ENCODE assay signal across 15 mouse cellular contexts in genomic region chr17:35803020-35803419, GRCm38 (mm10). TPM values are rescaled to one million over a fixed set of nuclear protein-coding genes. Genes with fewer than 3 reads are reported as not detected.
A peak's percentile ranks its signal among the peaks of the same experiment; 100 is the strongest.
DNase-seq lines count a peak whose midpoint lies in the region; ATAC-seq and TF ChIP-seq lines count a peak whose summit lies in the region.
"Had no signal": no experiment of that assay in that cellular context is flagged by ENCODE, and none has a peak within 500 bp of the region (broad histone marks: within the 10 kb centered on the region; RNA-seq: fewer than 3 reads in every experiment).

No protein-coding gene starts in this region.

- H3K9ac ChIP-seq in heart, adult 2 months (ENCODE audit: low read depth, low read length): no peak overlapping the region
- no peak overlapping the region for H3K9ac ChIP-seq in liver, adult 2 months (ENCODE audit: low read depth, low read length)
- no peak overlapping the region for H3K9ac ChIP-seq in liver, postnatal 0 days (replicated peaks)
- no peak overlapping the region for H3K9ac ChIP-seq in embryonic facial prominence, embryonic 15.5 days
- H3K9ac ChIP-seq: limb, embryonic 15.5 days had no signal

- DNase-seq in heart, adult 2 months: peak in 1 of 2 experiments; percentile 53
- no peak for DNase-seq in heart, postnatal 14 days
- peak; percentile 63 for DNase-seq in liver, adult 2 months (ENCODE audit: extremely low read depth, low read depth, low spot score)
- DNase-seq in liver, postnatal 0 days: no peak
- DNase-seq in cerebellum, adult 2 months: no peak
- DNase-seq: cerebellum, adult 9-11 months; gastrocnemius, postnatal 25 days; midbrain, embryonic 14.5 days; right cerebral cortex, postnatal 25 days had no signal

- peak; percentile 16; the same call in 1 of the 2 replicates for TF ChIP-seq POLR2A in heart, adult 2 months (IDR thresholded peaks at IDR 0.05; ENCODE audit: insufficient read depth, low read depth, low read length)
- TF ChIP-seq POLR2A in liver, adult 2 months (IDR thresholded peaks at IDR 0.05; ENCODE audit: extremely low read depth, insufficient read depth, low read length): no peak
- no peak for TF ChIP-seq POLR2A in small intestine, adult 2 months (IDR thresholded peaks at IDR 0.05; ENCODE audit: low read depth, low read length)
- TF ChIP-seq POLR2A in cerebellum, adult 2 months (IDR thresholded peaks at IDR 0.05; ENCODE audit: borderline replicate concordance, insufficient read depth, low read length): no peak

- H3K79me2 ChIP-seq in heart, adult 2 months (replicated peaks; ENCODE audit: control insufficient read depth, insufficient read depth, low read length): no peaks in the 10 kb centered on the region
- no peaks in the 10 kb centered on the region for H3K79me2 ChIP-seq in liver, adult 2 months (ENCODE audit: control insufficient read depth, insufficient read depth, low read length)

- no peaks in the 10 kb centered on the region for H3K9me3 ChIP-seq in liver, postnatal 0 days (ENCODE audit: low read length)
- H3K9me3 ChIP-seq in embryonic facial prominence, embryonic 15.5 days (replicated peaks): no peaks in the 10 kb centered on the region
- H3K9me3 ChIP-seq: limb, embryonic 15.5 days had no signal

- ATAC-seq in liver, postnatal 0 days: no peak
- peak; percentile 15; the same call in 1 of the 2 replicates for ATAC-seq in embryonic facial prominence, embryonic 15.5 days (ENCODE audit: insufficient number of reproducible peaks, low FRiP score, low TSS enrichment, low read depth)
- ATAC-seq: hindbrain, embryonic 16.5 days had no signal

- no peaks in the 10 kb centered on the region for H3K27me3 ChIP-seq in heart, adult 2 months (ENCODE audit: control insufficient read depth, insufficient read depth, low read length)
- H3K27me3 ChIP-seq in liver, adult 2 months (ENCODE audit: control insufficient read depth, insufficient read depth, low read length): no peaks in the 10 kb centered on the region
- H3K27me3 ChIP-seq in liver, postnatal 0 days (ENCODE audit: insufficient read depth, low read length): no peaks in the 10 kb centered on the region
- no peaks in the 10 kb centered on the region for H3K27me3 ChIP-seq in embryonic facial prominence, embryonic 15.5 days
- H3K27me3 ChIP-seq in small intestine, adult 2 months (ENCODE audit: control insufficient read depth, insufficient read depth, low read length): no peaks in the 10 kb centered on the region
- H3K27me3 ChIP-seq in cerebellum, adult 2 months (ENCODE audit: control insufficient read depth, insufficient read depth, low read length): no peaks in the 10 kb centered on the region
- H3K27me3 ChIP-seq: limb, embryonic 15.5 days had no signal

- no peaks in the 10 kb centered on the region; the same call in 1 of the 2 replicates for H3K36me3 ChIP-seq in heart, adult 2 months (ENCODE audit: control insufficient read depth, insufficient read depth, low read length)
- H3K36me3 ChIP-seq in liver, adult 2 months (ENCODE audit: control insufficient read depth, insufficient read depth, low read length): no peaks in the 10 kb centered on the region
- H3K36me3 ChIP-seq in liver, postnatal 0 days (replicated peaks; ENCODE audit: insufficient read depth, low read length): no peaks in the 10 kb centered on the region
- no peaks in the 10 kb centered on the region for H3K36me3 ChIP-seq in embryonic facial prominence, embryonic 15.5 days
- H3K36me3 ChIP-seq in small intestine, adult 2 months (ENCODE audit: control insufficient read depth, insufficient read depth, low read length): no peaks in the 10 kb centered on the region
- H3K36me3 ChIP-seq: limb, embryonic 15.5 days had no signal

- H3K4me3 ChIP-seq in heart, adult 2 months: no peak overlapping the region
- no peak overlapping the region for H3K4me3 ChIP-seq in liver, adult 2 months (ENCODE audit: insufficient read depth, low read depth, low read length)
- no peak overlapping the region for H3K4me3 ChIP-seq in liver, postnatal 0 days (ENCODE audit: low read depth, low read length)
- no peak overlapping the region for H3K4me3 ChIP-seq in embryonic facial prominence, embryonic 15.5 days (replicated peaks)
- H3K4me3 ChIP-seq in small intestine, adult 2 months (ENCODE audit: low read depth, low read length): no peak overlapping the region
- no peak overlapping the region for H3K4me3 ChIP-seq in cerebellum, adult 2 months (replicated peaks; ENCODE audit: insufficient read depth, low read depth, low read length)
- H3K4me3 ChIP-seq: limb, embryonic 15.5 days had no signal

- H3K4me2 ChIP-seq in liver, postnatal 0 days (ENCODE audit: low read depth, low read length): no peak overlapping the region
- no peak overlapping the region for H3K4me2 ChIP-seq in embryonic facial prominence, embryonic 15.5 days (replicated peaks)
- H3K4me2 ChIP-seq: limb, embryonic 15.5 days had no signal

- no peak for TF ChIP-seq CTCF in heart, adult 2 months (IDR thresholded peaks at IDR 0.05)
- no peak for TF ChIP-seq CTCF in liver, adult 2 months (IDR thresholded peaks at IDR 0.05; ENCODE audit: low read depth, low read length)
- TF ChIP-seq CTCF in liver, postnatal 0 days (IDR thresholded peaks at IDR 0.05; ENCODE audit: low read depth): no peak
- TF ChIP-seq CTCF in small intestine, adult 2 months (IDR thresholded peaks at IDR 0.05; ENCODE audit: extremely low read depth, insufficient read length, insufficient replicate concordance, low read depth, low read length): no peak
- TF ChIP-seq CTCF in cerebellum, adult 2 months (IDR thresholded peaks at IDR 0.05; ENCODE audit: borderline replicate concordance, insufficient read depth, low read depth, low read length): no peak

- peak; percentile 58; the same call in 1 of the 2 replicates for TF ChIP-seq EP300 in heart, adult 2 months (IDR thresholded peaks at IDR 0.05; ENCODE audit: insufficient read depth, low read depth, low read length)
- no peak for TF ChIP-seq EP300 in liver, postnatal 0 days (IDR thresholded peaks at IDR 0.05; ENCODE audit: low read depth)

- peaks cover 14% of the 10 kb centered on the region for H3K4me1 ChIP-seq in heart, adult 2 months (ENCODE audit: control insufficient read depth, insufficient read depth, low read length)
- peaks cover 9% of the 10 kb centered on the region; the same call in 1 of the 2 replicates for H3K4me1 ChIP-seq in liver, adult 2 months (ENCODE audit: control insufficient read depth, insufficient read depth, low read length)
- H3K4me1 ChIP-seq in liver, postnatal 0 days (ENCODE audit: insufficient read depth): 0 out of 2 replicates have a peak, but pooled peaks cover 3% of the 10 kb centered on the region
- H3K4me1 ChIP-seq in embryonic facial prominence, embryonic 15.5 days: peaks cover 8% of the 10 kb centered on the region
- H3K4me1 ChIP-seq in small intestine, adult 2 months (ENCODE audit: control insufficient read depth, insufficient read depth, insufficient read length, low read length): peaks cover 8% of the 10 kb centered on the region; the same call in 1 of the 2 replicates
- no peaks in the 10 kb centered on the region for H3K4me1 ChIP-seq in cerebellum, adult 2 months (ENCODE audit: control insufficient read depth, insufficient read depth, low read length)

- WGBS in heart, adult 2 months: 27% methylated on average over 6 of the region's 6 CpGs
- WGBS in liver, adult 2 months: 22% methylated on average over 6 of the region's 6 CpGs
- 65% methylated on average over 6 of the region's 6 CpGs for WGBS in liver, postnatal 0 days (ENCODE audit: insufficient replicate concordance)
- 20% methylated on average over 6 of the region's 6 CpGs for whole genome bisulfite sequencing in embryonic facial prominence, embryonic 15.5 days
- WGBS in small intestine, adult 2 months: 25% methylated on average over 6 of the region's 6 CpGs
- WGBS in cerebellum, adult 2 months: 40% methylated on average over 6 of the region's 6 CpGs

- intact Hi-C loops in heart, adult 2 months (cut with DNase I): no loop called here
- intact Hi-C loops in heart, postnatal 14 days (cut with DNase I): no loop called here

- peak overlapping the region; percentile 48 for H3K27ac ChIP-seq in heart, adult 2 months
- no peak overlapping the region for H3K27ac ChIP-seq in liver, adult 2 months (replicated peaks; ENCODE audit: insufficient read depth, low read depth, low read length)
- no peak overlapping the region for H3K27ac ChIP-seq in liver, postnatal 0 days (ENCODE audit: low read depth)
- H3K27ac ChIP-seq in embryonic facial prominence, embryonic 15.5 days (replicated peaks): peak overlapping the region; percentile 44; the same call in 1 of the 2 replicates
- peak overlapping the region; percentile 10; the same call in 1 of the 2 replicates for H3K27ac ChIP-seq in small intestine, adult 2 months (ENCODE audit: insufficient read depth, low read depth, low read length)
- H3K27ac ChIP-seq in cerebellum, adult 2 months (ENCODE audit: insufficient read depth, low read length): no peak overlapping the region
- H3K27ac ChIP-seq: kidney, postnatal 0 days; limb, embryonic 15.5 days; macrophage had no signal

RNA-seq across cellular contexts. Expression of gene Ier3, which starts 18.5 kb away (rescaled TPM):
- 10 to 100 TPM; 15.6 to 37.0 TPM for total RNA-seq in heart, adult 2 months (2021)
- 30.9 and 33.1 TPM in 2 replicates for polyA plus RNA-seq in heart, adult 2 months (2012; rRNA removed)
- 10 to 100 TPM; 23.9 to 27.8 TPM for total RNA-seq in heart, postnatal 14 days (2021)
- 0.92 and 0.94 TPM in 2 replicates for total RNA-seq in liver, adult 2 months (2014; rRNA removed)
- 0.91 and 1.6 TPM in 2 replicates for polyA plus RNA-seq in liver, adult 2 months (2012; rRNA removed)
- polyA plus RNA-seq in liver, postnatal 0 days (2015; fragmentation: Nextera tagmentation; extraction: Ambion mirVana): 15.4 and 18.6 TPM in 2 replicates
- polyA plus RNA-seq in embryonic facial prominence, embryonic 15.5 days (2015; fragmentation: Nextera tagmentation; extraction: Ambion mirVana): 28.7 and 30.2 TPM in 2 replicates
- 6.1 and 8.6 TPM in 2 replicates for polyA plus RNA-seq in small intestine, adult 2 months (2012; rRNA removed)
- polyA plus RNA-seq in cerebellum, adult 2 months (2012; rRNA removed): 22.6 and 25.2 TPM in 2 replicates

RNA-seq across cellular contexts. Expression of gene Flot1, which starts 20.0 kb away (rescaled TPM):
- total RNA-seq in heart, adult 2 months (2021): 100 to 1,000 TPM; 133 to 148 TPM
- polyA plus RNA-seq in heart, adult 2 months (2012; rRNA removed): 138 and 144 TPM in 2 replicates
- total RNA-seq in heart, postnatal 14 days (2021): 100 to 1,000 TPM; 108 to 111 TPM
- total RNA-seq in liver, adult 2 months (2014; rRNA removed): 18.0 and 19.5 TPM in 2 replicates
- polyA plus RNA-seq in liver, adult 2 months (2012; rRNA removed): 19.6 and 26.7 TPM in 2 replicates
- polyA plus RNA-seq in liver, postnatal 0 days (2015; fragmentation: Nextera tagmentation; extraction: Ambion mirVana): 25.9 and 31.3 TPM in 2 replicates
- 64.4 and 72.6 TPM in 2 replicates for polyA plus RNA-seq in embryonic facial prominence, embryonic 15.5 days (2015; fragmentation: Nextera tagmentation; extraction: Ambion mirVana)
- polyA plus RNA-seq in small intestine, adult 2 months (2012; rRNA removed): 33.4 and 53.2 TPM in 2 replicates
- 129 and 140 TPM in 2 replicates for polyA plus RNA-seq in cerebellum, adult 2 months (2012; rRNA removed)

RNA-seq across cellular contexts. Expression of gene Tubb5, which starts 35.1 kb away (rescaled TPM):
- 10 to 100 TPM; 83.0 to 90.1 TPM for total RNA-seq in heart, adult 2 months (2021)
- polyA plus RNA-seq in heart, adult 2 months (2012; rRNA removed): 108 and 134 TPM in 2 replicates
- 100 to 1,000 TPM; 134 to 183 TPM for total RNA-seq in heart, postnatal 14 days (2021)
- total RNA-seq in liver, adult 2 months (2014; rRNA removed): 37.5 and 67.3 TPM in 2 replicates
- polyA plus RNA-seq in liver, adult 2 months (2012; rRNA removed): 56.4 and 62.2 TPM in 2 replicates
- 198 and 213 TPM in 2 replicates for polyA plus RNA-seq in liver, postnatal 0 days (2015; fragmentation: Nextera tagmentation; extraction: Ambion mirVana)
- polyA plus RNA-seq in embryonic facial prominence, embryonic 15.5 days (2015; fragmentation: Nextera tagmentation; extraction: Ambion mirVana): 823 TPM in 2 replicates
- 82.8 and 157 TPM in 2 replicates for polyA plus RNA-seq in small intestine, adult 2 months (2012; rRNA removed)
- 320 TPM in 2 replicates for polyA plus RNA-seq in cerebellum, adult 2 months (2012; rRNA removed)

RNA-seq across cellular contexts. Expression of gene Mdc1, which starts 38.3 kb away (rescaled TPM):
- total RNA-seq in heart, adult 2 months (2021): 10 to 100 TPM; 13.2 to 13.3 TPM
- polyA plus RNA-seq in heart, adult 2 months (2012; rRNA removed): 4.2 and 8.3 TPM in 2 replicates
- total RNA-seq in heart, postnatal 14 days (2021): 10 to 100 TPM; 12.9 to 13.5 TPM
- 3.0 and 3.5 TPM in 2 replicates for total RNA-seq in liver, adult 2 months (2014; rRNA removed)
- 1.7 and 2.4 TPM in 2 replicates for polyA plus RNA-seq in liver, adult 2 months (2012; rRNA removed)
- 2.5 and 3.3 TPM in 2 replicates for polyA plus RNA-seq in liver, postnatal 0 days (2015; fragmentation: Nextera tagmentation; extraction: Ambion mirVana)
- 12.0 and 16.1 TPM in 2 replicates for polyA plus RNA-seq in embryonic facial prominence, embryonic 15.5 days (2015; fragmentation: Nextera tagmentation; extraction: Ambion mirVana)
- 1.7 and 3.2 TPM in 2 replicates for polyA plus RNA-seq in small intestine, adult 2 months (2012; rRNA removed)
- polyA plus RNA-seq in cerebellum, adult 2 months (2012; rRNA removed): 12.1 and 16.1 TPM in 2 replicates

RNA-seq across cellular contexts. Expression of gene Nrm, which starts 58.1 kb away (rescaled TPM):
- total RNA-seq in heart, adult 2 months (2021): 1 to 10 TPM; 1.8 TPM
- 5.3 and 5.6 TPM in 2 replicates for polyA plus RNA-seq in heart, adult 2 months (2012; rRNA removed)
- total RNA-seq in heart, postnatal 14 days (2021): 1 to 10 TPM; 3.8 to 6.0 TPM
- total RNA-seq in liver, adult 2 months (2014; rRNA removed): 0.18 and 2.4 TPM in 2 replicates
- 1.4 and 2.4 TPM in 2 replicates for polyA plus RNA-seq in liver, adult 2 months (2012; rRNA removed)
- polyA plus RNA-seq in liver, postnatal 0 days (2015; fragmentation: Nextera tagmentation; extraction: Ambion mirVana): 15.5 and 15.8 TPM in 2 replicates
- polyA plus RNA-seq in embryonic facial prominence, embryonic 15.5 days (2015; fragmentation: Nextera tagmentation; extraction: Ambion mirVana): 53.2 and 55.2 TPM in 2 replicates
- 9.3 and 15.9 TPM in 2 replicates for polyA plus RNA-seq in small intestine, adult 2 months (2012; rRNA removed)
- 8.6 and 12.0 TPM in 2 replicates for polyA plus RNA-seq in cerebellum, adult 2 months (2012; rRNA removed)

Comparison
In these comparisons a context has a peak if more than half of its experiments do, and no peak if none do; other contexts are left out.
1. H3K27ac ChIP-seq: peak in heart, adult 2 months (single experiment), embryonic facial prominence, embryonic 15.5 days (single experiment) and small intestine, adult 2 months (single experiment); none in liver, adult 2 months (single experiment), liver, postnatal 0 days (single experiment) and cerebellum, adult 2 months (single experiment).